Mouse (Mus musculus) testis, adult 2 months (tissue): ENCODE results near the gene Ptgr2. TPM values are rescaled to one million over a fixed set of nuclear protein-coding genes. Genes with fewer than 3 reads are reported as not detected.

Experiments
- H3K27ac ChIP-seq: fragments of 200-500 bp; 2 replicates; pipeline ENCODE4 v1.5.1; 2012; ENCODE audit warnings: low read depth, low read length; ENCODE audit not compliant: control insufficient read depth, insufficient read depth
- H3K27me3 ChIP-seq: fragments of 200-500 bp; 2 replicates; pipeline ENCODE4 v1.6.1; 2012; ENCODE audit warnings: mild to moderate bottlenecking, low read length, moderate library complexity; ENCODE audit not compliant: control insufficient read depth, insufficient read depth
- H3K36me3 ChIP-seq: fragments of 200-500 bp; 2 replicates; pipeline ENCODE4 v1.6.1; 2012; ENCODE audit warnings: mild to moderate bottlenecking, low read length; ENCODE audit not compliant: control insufficient read depth, insufficient read depth
- H3K4me1 ChIP-seq: fragments of 200-500 bp; 2 replicates; pipeline ENCODE4 v1.6.1; 2012; ENCODE audit warnings: low read length; ENCODE audit not compliant: control insufficient read depth, insufficient read depth
- H3K4me3 ChIP-seq: fragments of 200-500 bp; 2 replicates; pipeline ENCODE4 v1.5.1; 2012; ENCODE audit warnings: low read depth, mild to moderate bottlenecking, low read length, moderate library complexity, mixed read lengths; ENCODE audit not compliant: control insufficient read depth
- CTCF ChIP-seq: fragments of 200-500 bp; IDR thresholded peaks from 2 replicates; pipeline ENCODE4 v1.5.1; 2012; ENCODE audit warnings: low read depth, mild to moderate bottlenecking, inconsistent platforms, low read length, moderate library complexity; ENCODE audit not compliant: control insufficient read depth, insufficient read depth, insufficient replicate concordance
- POLR2A ChIP-seq: fragments of 200-500 bp; IDR thresholded peaks from 2 replicates; pipeline ENCODE4 v1.6.1; 2012; ENCODE audit warnings: low read depth, mild to moderate bottlenecking, inconsistent platforms, low read length, moderate library complexity; ENCODE audit not compliant: control insufficient read depth
- polyA plus RNA-seq: library from polyadenylated mRNA; depleted of rRNA; stranded (reverse); fragments of >200 nt; gene quantifications from 2 replicates; pipeline ENCODE4 v1.2.3, GENCODE M21; 2012; rRNA removed

Ptgr2 gene
- polyA plus RNA-seq, 1 experiment, result 11.9 TPM

DNA sequence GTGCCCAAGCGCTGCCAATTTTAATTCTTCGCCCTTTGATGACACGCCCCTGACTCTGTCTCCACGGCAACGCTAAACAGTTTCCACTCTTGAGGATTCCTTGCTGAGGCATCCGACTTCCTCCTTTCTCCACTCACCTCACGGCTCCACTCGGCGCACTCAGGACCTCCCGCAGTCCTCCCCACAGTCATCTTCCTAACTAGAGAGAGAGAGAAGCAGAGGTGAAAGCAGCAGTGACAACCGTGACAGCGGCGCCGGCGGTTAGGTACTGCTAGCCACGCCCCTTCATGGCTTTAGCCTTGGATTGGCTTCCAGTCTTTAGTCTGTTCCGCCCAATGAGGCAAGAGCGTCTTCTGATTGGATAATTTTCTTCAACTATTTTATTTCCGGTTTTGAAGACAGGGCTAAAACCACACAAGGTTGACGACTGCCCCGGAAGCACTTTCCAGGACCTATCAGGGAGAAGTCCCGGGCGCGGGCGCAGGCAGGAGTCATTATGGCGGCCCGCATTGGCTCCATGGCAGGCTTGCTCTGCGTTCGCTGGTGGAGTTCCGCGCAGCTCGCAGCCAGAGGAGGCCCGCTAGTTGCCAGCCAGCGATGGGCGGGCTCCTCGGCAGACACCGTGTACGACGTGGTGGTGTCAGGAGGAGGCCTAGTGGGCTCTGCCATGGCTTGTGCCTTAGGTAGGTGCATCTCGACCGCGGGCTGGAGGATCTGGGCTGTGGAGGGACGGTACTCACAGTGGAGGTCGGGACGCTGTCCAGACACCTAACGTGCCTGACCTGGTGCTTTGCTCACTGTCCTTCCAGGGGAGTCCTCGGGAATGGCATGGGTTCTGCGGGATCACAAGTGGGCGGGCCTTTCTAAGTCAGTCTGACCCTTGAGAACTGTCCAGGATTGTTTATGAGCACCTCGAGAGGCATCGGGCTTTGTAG is 76.8 kb downstream of the Ptgr2 start, which contains the start of the genes Coq6 and Fam161b:
TSS of gene Coq6 (plus strand) at position 103 of the 935 bp plus-strand sequence.
TSS of gene Fam161b (minus strand) at position 279 of the 935 bp plus-strand sequence.
- Histone ChIP-seq H3K4me3 (peak within 1 kb of the TSS; percentile 100), H3K4me1 (no peaks in the 10 kb centered on the region), H3K27ac (peak within 1 kb of the TSS; percentile 100), H3K27me3 (no peaks in the 10 kb centered on the region), H3K36me3 (no peaks in the 10 kb centered on the region; the same call in 1 of the 2 replicates)
- TF ChIP-seq CTCF (no peak), POLR2A (peak; percentile 92)

DNA sequence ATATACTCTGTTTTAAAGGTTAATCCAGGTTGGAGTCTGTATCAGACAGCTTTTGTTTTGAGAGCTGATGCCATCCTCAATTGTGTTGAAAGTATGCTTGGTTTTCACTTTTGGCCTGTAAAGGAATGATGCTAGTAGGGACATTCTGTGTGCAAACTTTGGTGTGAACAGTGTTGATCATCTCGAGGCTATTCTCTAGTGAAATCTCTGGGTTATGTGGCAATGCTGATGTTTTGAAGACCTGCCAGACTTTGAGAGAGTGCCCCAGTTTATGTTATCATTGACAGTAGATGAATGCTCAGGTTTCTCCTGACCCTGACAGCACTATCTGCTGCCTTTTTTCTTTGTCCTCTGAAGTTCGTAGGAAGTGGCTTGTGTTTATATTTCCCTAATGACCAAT is 77.8 kb downstream of the Ptgr2 start:
- H3K36me3 ChIP-seq, result no peaks in the 10 kb centered on the region; the same call in none of the 2 replicates
- TF ChIP-seq CTCF (no peak), POLR2A (no peak)
- peak overlapping the region; percentile 64 for H3K4me3 ChIP-seq
- H3K27me3 ChIP-seq, result no peaks in the 10 kb centered on the region
- H3K4me1 ChIP-seq, result no peaks in the 10 kb centered on the region
- no peak overlapping the region for H3K27ac ChIP-seq

DNA sequence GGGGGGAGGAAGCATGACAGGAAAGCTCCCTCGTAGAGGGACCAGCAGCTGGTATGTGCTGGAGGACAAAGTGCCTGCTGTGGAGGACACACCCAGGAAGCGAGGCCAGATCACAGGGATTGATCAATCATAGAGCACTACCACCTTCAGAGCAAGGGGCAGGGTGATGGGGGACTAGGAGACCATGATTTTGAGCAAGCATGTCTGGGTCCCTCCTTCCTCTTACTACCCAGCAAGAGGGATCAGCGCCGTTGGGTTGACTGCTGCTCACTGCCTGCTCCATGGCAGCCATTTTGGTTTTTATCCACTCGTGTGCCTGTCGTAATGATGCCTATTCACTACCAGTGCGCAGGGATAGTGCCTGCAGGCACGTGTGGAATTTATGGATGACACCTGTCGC is 79.3 kb downstream of the Ptgr2 start:
- Histone ChIP-seq H3K27me3 (no peaks in the 10 kb centered on the region), H3K27ac (no peak overlapping the region), H3K4me3 (peak overlapping the region; percentile 51), H3K4me1 (no peaks in the 10 kb centered on the region), H3K36me3 (no peaks in the 10 kb centered on the region; the same call in none of the 2 replicates)
- TF ChIP-seq POLR2A, result no peak
- no peak for TF ChIP-seq CTCF

DNA sequence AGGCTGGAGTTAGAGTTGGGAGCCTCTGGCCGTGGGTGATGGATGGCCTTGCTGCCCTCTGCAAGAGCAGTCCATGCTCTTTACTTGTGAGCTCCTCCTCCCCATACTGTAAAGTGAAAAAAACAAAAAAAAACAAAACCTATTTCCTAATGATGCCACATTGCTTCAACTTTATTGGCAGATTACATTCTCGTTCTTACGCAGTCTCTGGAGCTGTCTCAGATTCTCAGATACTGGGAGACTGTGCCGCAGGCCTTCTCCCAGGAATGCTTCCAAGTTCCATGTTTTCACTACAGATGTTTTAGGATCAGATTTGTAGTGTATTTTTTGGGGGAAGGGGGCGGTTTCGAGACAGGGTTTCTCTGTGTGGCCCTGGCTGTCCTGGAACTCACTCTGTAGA is 80.1 kb downstream of the Ptgr2 start:
- H3K27ac ChIP-seq, result no peak overlapping the region
- no peaks in the 10 kb centered on the region; the same call in none of the 2 replicates for H3K36me3 ChIP-seq
- TF ChIP-seq POLR2A, result no peak
- no peaks in the 10 kb centered on the region for H3K4me1 ChIP-seq
- no peaks in the 10 kb centered on the region for H3K27me3 ChIP-seq
- no peak overlapping the region for H3K4me3 ChIP-seq

Other genes with a start within 250 kb of the Ptgr2 start
- gene Acot4, start 246.9 kb upstream of the Ptgr2 start, polyA plus RNA-seq, result 0.02 and 0.11 TPM in 2 replicates
- not detected in 2 replicates for gene Gm49366, start 246.3 kb upstream of the Ptgr2 start, polyA plus RNA-seq
- not detected in 2 replicates for gene Acot3, start 233.1 kb upstream of the Ptgr2 start, polyA plus RNA-seq
- not detected in 2 replicates for gene Acot5, start 215.9 kb upstream of the Ptgr2 start, polyA plus RNA-seq
- 0.41 and 0.47 TPM in 2 replicates for gene Acot6, start 184.6 kb upstream of the Ptgr2 start, polyA plus RNA-seq
- gene Dnal1, start 170.9 kb upstream of the Ptgr2 start, polyA plus RNA-seq, result 6.5 and 8.2 TPM in 2 replicates
- 20.5 and 23.3 TPM in 2 replicates for gene Pnma1, start 136.7 kb upstream of the Ptgr2 start, polyA plus RNA-seq
- 0.77 and 0.99 TPM in 2 replicates for gene Elmsan1, start 66.4 kb upstream of the Ptgr2 start, polyA plus RNA-seq
- 12.8 and 15.6 TPM in 2 replicates for gene Zfp410, start 31.6 kb downstream of the Ptgr2 start, polyA plus RNA-seq
- 41.7 and 41.8 TPM in 2 replicates for gene Coq6, start 76.4 kb downstream of the Ptgr2 start, polyA plus RNA-seq
- gene Fam161b, start 76.6 kb downstream of the Ptgr2 start, polyA plus RNA-seq, result 9.4 TPM in 2 replicates
- gene Entpd5, start 123.8 kb downstream of the Ptgr2 start, polyA plus RNA-seq, result 12.5 and 12.7 TPM in 2 replicates
- 26.9 and 33.0 TPM in 2 replicates for gene Bbof1, start 123.8 kb downstream of the Ptgr2 start, polyA plus RNA-seq
- gene Rnf113a2, start 132.0 kb downstream of the Ptgr2 start, polyA plus RNA-seq, result 17.8 and 18.3 TPM in 2 replicates
- 11.2 and 13.7 TPM in 2 replicates for gene Aldh6a1, start 165.8 kb downstream of the Ptgr2 start, polyA plus RNA-seq
- gene Lin52, start 166.2 kb downstream of the Ptgr2 start, polyA plus RNA-seq, result 17.1 and 26.5 TPM in 2 replicates